ENCODE assay signal across 8 mouse cellular contexts in the genomic region with DNA sequence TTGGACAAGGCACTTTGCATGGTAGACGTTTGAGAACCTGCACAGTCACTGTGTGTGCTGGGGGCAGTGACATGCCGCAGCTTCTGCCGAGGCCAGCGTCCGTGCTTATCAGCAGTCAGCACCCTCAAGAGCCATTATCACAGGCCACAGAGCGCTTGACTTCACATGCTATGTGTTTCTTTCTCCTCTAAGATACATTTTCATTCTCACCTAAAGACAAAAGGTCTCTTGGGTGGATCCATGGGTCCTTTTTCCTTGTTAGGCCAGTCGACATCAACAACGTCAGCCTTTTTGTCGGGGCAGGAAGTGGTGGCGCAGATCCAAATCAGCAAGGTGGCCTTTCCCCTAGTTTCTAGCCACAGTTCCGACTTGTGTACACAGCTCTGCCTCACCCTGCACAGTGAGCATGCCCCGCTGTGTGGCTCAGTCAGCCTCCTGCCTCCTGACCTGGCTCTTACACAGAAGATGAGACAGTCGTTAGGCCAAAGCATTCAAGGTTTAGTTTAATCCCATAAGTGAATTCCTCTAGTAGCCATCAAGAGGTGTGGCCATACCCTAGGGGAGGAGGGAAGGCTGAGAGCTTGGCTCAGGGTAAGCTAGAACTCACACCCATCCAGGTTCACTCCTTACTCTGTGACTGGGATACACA.
A peak's percentile ranks its signal among the peaks of the same experiment; 100 is the strongest.
DNase-seq lines count a peak whose midpoint lies in the region; ATAC-seq and TF ChIP-seq lines count a peak whose summit lies in the region.

No protein-coding gene starts in this region.

- H3K27me3 ChIP-seq in MEL (ENCODE audit: control insufficient read depth in 1 of 2, insufficient read depth in 2 of 2, low read length in 2 of 2), result no peaks in the 10 kb centered on the region
- H3K27me3 ChIP-seq in intestine, embryonic 16.5 days (replicated peaks; ENCODE audit: control insufficient read depth, insufficient read depth, low read length), result no peaks in the 10 kb centered on the region
- no peaks in the 10 kb centered on the region for H3K27me3 ChIP-seq in liver, embryonic 13.5 days

- peak overlapping the region; percentile 39 for H3K9ac ChIP-seq in MEL (ENCODE audit: control insufficient read depth, low read depth, low read length, poor library complexity, severe bottlenecking)
- H3K9ac ChIP-seq in intestine, embryonic 16.5 days (ENCODE audit: low read depth, low read length), result no peak overlapping the region
- H3K9ac ChIP-seq in liver, embryonic 13.5 days, result peak overlapping the region; percentile 56

- H3K9me3 ChIP-seq in MEL (replicated peaks; ENCODE audit: insufficient read depth, low read length), result no peaks in the 10 kb centered on the region
- no peaks in the 10 kb centered on the region for H3K9me3 ChIP-seq in intestine, embryonic 16.5 days (ENCODE audit: control insufficient read depth, low read length)
- H3K9me3 ChIP-seq in liver, embryonic 13.5 days (replicated peaks), result no peaks in the 10 kb centered on the region

- peak in 1 of 2 experiments; percentile 43; a peak in 1 of 4 replicates for TF ChIP-seq POLR2A in MEL (IDR thresholded peaks at IDR 0.05; ENCODE audit: control insufficient read depth in 1 of 2, insufficient read depth in 1 of 2, low read depth in 1 of 2, low read length in 2 of 2, poor library complexity in 1 of 2)

- H3K4me3 ChIP-seq in MEL (ENCODE audit: control insufficient read depth in 1 of 2, insufficient read depth in 1 of 2, low read depth in 2 of 2, low read length in 2 of 2), result peak overlapping the region; percentile 14 to 15
- no peak overlapping the region for H3K4me3 ChIP-seq in intestine, embryonic 16.5 days (ENCODE audit: low read length)
- H3K4me3 ChIP-seq in liver, embryonic 13.5 days (replicated peaks), result 0 out of 2 replicates have a peak overlapping the region, but pooled peaks have one; percentile 14

- H3K4me1 ChIP-seq in MEL (ENCODE audit: control insufficient read depth in 1 of 2, insufficient read depth in 2 of 2, low read length in 2 of 2), result peaks cover 7 to 23% of the 10 kb centered on the region in 2 experiments
- H3K4me1 ChIP-seq in intestine, embryonic 16.5 days (ENCODE audit: control insufficient read depth, insufficient read depth, low read length), result peaks cover 12% of the 10 kb centered on the region
- peaks cover 66% of the 10 kb centered on the region for H3K4me1 ChIP-seq in liver, embryonic 13.5 days (replicated peaks)

- no peak for TF ChIP-seq RAD21 in MEL (IDR thresholded peaks at IDR 0.05; ENCODE audit: low read depth, low read length)

- no peak overlapping the region; the same call in 1 of the 2 replicates for H3K4me2 ChIP-seq in intestine, embryonic 16.5 days (ENCODE audit: low read depth, low read length)
- peak overlapping the region; percentile 55 for H3K4me2 ChIP-seq in liver, embryonic 13.5 days

- peak; percentile 2 to 6 for DNase-seq in cerebellum, postnatal 14 days
- no peak for DNase-seq in cerebellum, postnatal 4 days (ENCODE audit: low spot score in 2 of 2)
- DNase-seq in MEL (ENCODE audit: low read depth, low spot score), result peak; percentile 91
- DNase-seq in frontal cortex, postnatal 14 days (ENCODE audit: low spot score in 2 of 2), result peak; percentile 14 to 43
- DNase-seq in liver, embryonic 13.5 days, result peak; percentile 88
- DNase-seq in right cerebral cortex, postnatal 10 days (ENCODE audit: low spot score in 2 of 2), result peak; percentile 57 to 69
- peak; percentile 90 for DNase-seq in urinary bladder, postnatal 14 days (ENCODE audit: low spot score)

- TF ChIP-seq EP300 in MEL (IDR thresholded peaks at IDR 0.05; ENCODE audit: low read depth in 1 of 2, low read length in 2 of 2), result peak; percentile 89 to 93

- TF ChIP-seq CTCF in MEL (IDR thresholded peaks at IDR 0.05 in 2 of 3, conservative IDR thresholded peaks at IDR 0.05 in 1 of 3; ENCODE audit: control insufficient read depth in 1 of 3, insufficient read depth in 1 of 3, low read depth in 2 of 3, low read length in 3 of 3, poor library complexity in 1 of 3, severe bottlenecking in 1 of 3), result no peak

- H3K36me3 ChIP-seq in MEL (ENCODE audit: control insufficient read depth in 1 of 2, insufficient read depth in 2 of 2, low read length in 2 of 2), result peaks cover 0 to 14% of the 10 kb centered on the region in 2 experiments; a peak in 2 of 4 replicates
- H3K36me3 ChIP-seq in intestine, embryonic 16.5 days (ENCODE audit: control insufficient read depth, insufficient read depth, low read length), result no peaks in the 10 kb centered on the region
- H3K36me3 ChIP-seq in liver, embryonic 13.5 days, result no peaks in the 10 kb centered on the region

- WGBS in intestine, embryonic 16.5 days, result 49% methylated on average over 13 of the region's 13 CpGs
- 3% methylated on average over 13 of the region's 13 CpGs for WGBS in liver, embryonic 13.5 days (ENCODE audit: insufficient replicate concordance)

- peak; percentile 91 for ATAC-seq in intestine, embryonic 16.5 days
- peak; percentile 96 for ATAC-seq in liver, embryonic 13.5 days (ENCODE audit: low read depth)

- peak overlapping the region; percentile 81 for H3K27ac ChIP-seq in MEL (ENCODE audit: control insufficient read depth, low read depth, low read length)
- H3K27ac ChIP-seq in intestine, embryonic 16.5 days (ENCODE audit: low read length), result no peak overlapping the region
- peak overlapping the region; percentile 97 for H3K27ac ChIP-seq in liver, embryonic 13.5 days

- no peaks in the 10 kb centered on the region for H3K79me2 ChIP-seq in MEL (ENCODE audit: control insufficient read depth, insufficient read depth, low read length, poor library complexity)

TF ChIP-seq in MEL, 35 proteins besides CTCF, POLR2A, EP300 and RAD21:
- TF ChIP-seq RCOR1 (IDR thresholded peaks at IDR 0.05; ENCODE audit: low read depth, low read length), result no peak
- peak; percentile 95 for TF ChIP-seq GATA1 (IDR thresholded peaks at IDR 0.05; ENCODE audit: low read depth, low read length)
- TF ChIP-seq MAFK (IDR thresholded peaks at IDR 0.05; ENCODE audit: borderline replicate concordance, low read depth, low read length), result 0 out of 2 replicates have a peak, but pooled peaks have one; percentile 26
- peak; percentile 81 for TF ChIP-seq ETS1 (IDR thresholded peaks at IDR 0.05; ENCODE audit: low read depth, low read length)
- no peak; the same call in 1 of the 2 replicates for TF ChIP-seq CHD2 (IDR thresholded peaks at IDR 0.05; ENCODE audit: low read length)
- TF ChIP-seq TBP (IDR thresholded peaks at IDR 0.05; ENCODE audit: low read depth, low read length), result 0 out of 2 replicates have a peak, but pooled peaks have one; percentile 32
- TF ChIP-seq MAX (IDR thresholded peaks at IDR 0.05; ENCODE audit: low read length), result peak; percentile 50; the same call in 1 of the 2 replicates
- peak; percentile 52; the same call in 1 of the 2 replicates for TF ChIP-seq MYB (IDR thresholded peaks at IDR 0.05; ENCODE audit: low read depth, low read length)
- TF ChIP-seq NELFE (IDR thresholded peaks at IDR 0.05; ENCODE audit: low read depth, low read length), result no peak
- peak; percentile 61 for TF ChIP-seq SIN3A (IDR thresholded peaks at IDR 0.05; ENCODE audit: low read length)
- TF ChIP-seq HCFC1 (IDR thresholded peaks at IDR 0.05; ENCODE audit: low read depth, low read length), result 0 out of 2 replicates have a peak, but pooled peaks have one; percentile 17
- peak; percentile 78 for TF ChIP-seq BHLHE40 (IDR thresholded peaks at IDR 0.05; ENCODE audit: borderline replicate concordance, low read depth, low read length)
- TF ChIP-seq SMC3 (IDR thresholded peaks at IDR 0.05; ENCODE audit: low read depth, low read length), result no peak
- TF ChIP-seq ELF1 (IDR thresholded peaks at IDR 0.05; ENCODE audit: low read depth, low read length), result peak; percentile 48; the same call in 1 of the 2 replicates
- peak; percentile 68; the same call in 1 of the 2 replicates for TF ChIP-seq GABPA (IDR thresholded peaks at IDR 0.05; ENCODE audit: low read depth, low read length)
- TF ChIP-seq TAL1 (IDR thresholded peaks at IDR 0.05; ENCODE audit: low read length), result peak; percentile 94
- peak; percentile 48 for TF ChIP-seq NRF1 (IDR thresholded peaks at IDR 0.05; ENCODE audit: insufficient read depth, low read depth, low read length, poor library complexity, severe bottlenecking)
- peak; percentile 93 for TF ChIP-seq TCF12 (IDR thresholded peaks at IDR 0.05; ENCODE audit: low read depth, low read length)
- peak; percentile 31; the same call in 1 of the 2 replicates for TF ChIP-seq MYC (IDR thresholded peaks at IDR 0.05; ENCODE audit: low read depth, low read length)

Comparison
In these comparisons a context has a peak if more than half of its experiments do, and no peak if none do; other contexts are left out.
1. DNase-seq: peak in cerebellum, postnatal 14 days (2 of 2), MEL (single experiment), frontal cortex, postnatal 14 days (2 of 2), liver, embryonic 13.5 days (single experiment), right cerebral cortex, postnatal 10 days (2 of 2) and urinary bladder, postnatal 14 days (single experiment); none in cerebellum, postnatal 4 days (0 of 2).